Mouse (Mus musculus) midbrain, embryonic 16.5 days (tissue): Measurements from ENCODE around the gene Zfp598. TPM values are rescaled to one million over a fixed set of nuclear protein-coding genes. Genes with fewer than 3 reads are reported as not detected.

ENCODE experiments used
- ATAC-seq: fragments of 200-750 bp; cut with Nextera tagmentation; 2 replicates; pipeline ENCODE4 v1.8.0; 2017; ENCODE audit warnings: moderate TSS enrichment
- H3K27ac ChIP-seq: fragments of 300-500 bp; sonication (generic); 2 replicates; pipeline ENCODE4 v1.5.1; 2014; ENCODE audit warnings: mild to moderate bottlenecking, low read length, mixed read lengths
- H3K27me3 ChIP-seq: fragments of 300-500 bp; sonication (generic); 2 replicates; pipeline ENCODE4 v1.6.1; 2014; ENCODE audit warnings: low read depth, low read length, mixed read lengths; ENCODE audit not compliant: control insufficient read depth, insufficient read depth
- H3K36me3 ChIP-seq: fragments of 300-500 bp; sonication (generic); 2 replicates; pipeline ENCODE4 v1.6.1; 2014; ENCODE audit warnings: mild to moderate bottlenecking, low read length, moderate library complexity, mixed read lengths; ENCODE audit not compliant: control insufficient read depth, insufficient read depth
- H3K4me1 ChIP-seq: fragments of 300-500 bp; sonication (generic); 2 replicates; pipeline ENCODE4 v1.6.1; 2014; ENCODE audit warnings: mild to moderate bottlenecking, low read length, mixed read lengths; ENCODE audit not compliant: control insufficient read depth, insufficient read depth
- H3K4me2 ChIP-seq: fragments of 300-500 bp; sonication (generic); 2 replicates; pipeline ENCODE4 v1.6.1; 2014; ENCODE audit warnings: mild to moderate bottlenecking, low read length, mixed read lengths
- H3K4me3 ChIP-seq: fragments of 300-500 bp; sonication (generic); 2 replicates; pipeline ENCODE4 v1.5.1; 2014; ENCODE audit warnings: low read depth, mild to moderate bottlenecking, low read length, moderate library complexity, mixed read lengths
- H3K9ac ChIP-seq: fragments of 300-500 bp; sonication (generic); 2 replicates; pipeline ENCODE4 v1.6.1; 2014; ENCODE audit warnings: low read depth, low read length, mixed read lengths
- H3K9me3 ChIP-seq: fragments of 300-500 bp; sonication (generic); replicated peaks from 2 replicates; pipeline ENCODE4 v1.6.1; 2014; ENCODE audit warnings: mild to moderate bottlenecking, low read length, mixed read lengths; ENCODE audit not compliant: control insufficient read depth, poor library complexity, severe bottlenecking
- WGBS: fragments of 180-500 bp; shearing (Covaris S2); extraction: QIAGEN DNeasy Blood & Tissue Kit; methylation state at CpG from one replicate; pipeline ENCODE4 v1.1.7; 2014; 5-methylcytosine and 5-hydroxymethylcytosine counted together
- polyA plus RNA-seq: library from polyadenylated mRNA; unstranded; fragments of >200 nt; fragmentation: Nextera tagmentation; extraction: Ambion mirVana; gene quantifications from 2 replicates; pipeline ENCODE4 v1.2.1, GENCODE M21; 2015

Zfp598 gene
- polyA plus RNA-seq, 1 experiment from 2014 or later, result 19.7 TPM

- H3K36me3 ChIP-seq, result 0 out of 2 replicates have a peak, but pooled peaks cover 8% of the 10 kb centered on the region
- 93% methylated on average over 5 of the region's 5 CpGs for WGBS
- no peak overlapping the region for H3K4me3 ChIP-seq
- no peak overlapping the region for H3K27ac ChIP-seq
- H3K4me1 ChIP-seq, result peaks cover 9% of the 10 kb centered on the region
- ATAC-seq, result no peak
- H3K27me3 ChIP-seq, result no peaks in the 10 kb centered on the region
- no peak overlapping the region for H3K9ac ChIP-seq
- no peak overlapping the region for H3K4me2 ChIP-seq
- H3K9me3 ChIP-seq, result no peaks in the 10 kb centered on the region
Observed at GRCm38 (mm10) chr17:24635694-24636093, 33.8 kb upstream of the Zfp598 start.

GRCm38 (mm10) chr17:24636781-24637481, 32.6 kb upstream of the Zfp598 start:
- 0 out of 2 replicates have a peak, but pooled peaks cover 8% of the 10 kb centered on the region for H3K36me3 ChIP-seq
- H3K4me2 ChIP-seq, result no peak overlapping the region
- WGBS, result 61% methylated on average over 5 of the region's 5 CpGs
- H3K4me1 ChIP-seq, result peaks cover 3% of the 10 kb centered on the region
- no peaks in the 10 kb centered on the region for H3K27me3 ChIP-seq
- no peak overlapping the region for H3K4me3 ChIP-seq
- H3K9ac ChIP-seq, result no peak overlapping the region
- no peaks in the 10 kb centered on the region for H3K9me3 ChIP-seq
- ATAC-seq, result no peak
- H3K27ac ChIP-seq, result no peak overlapping the region

- no peak for ATAC-seq
- Histone ChIP-seq H3K9ac (no peak overlapping the region), H3K27ac (no peak overlapping the region), H3K4me1 (no peaks in the 10 kb centered on the region; the same call in 1 of the 2 replicates), H3K4me3 (no peak overlapping the region), H3K27me3 (no peaks in the 10 kb centered on the region), H3K4me2 (no peak overlapping the region), H3K9me3 (no peaks in the 10 kb centered on the region), H3K36me3 (0 out of 2 replicates have a peak, but pooled peaks cover 8% of the 10 kb centered on the region)
- WGBS, result 94% methylated on average over 4 of the region's 4 CpGs
Observed at GRCm38 (mm10) chr17:24638214-24638613, 31.3 kb upstream of the Zfp598 start.

- Histone ChIP-seq H3K4me1 (no peaks in the 10 kb centered on the region), H3K27me3 (no peaks in the 10 kb centered on the region), H3K27ac (no peak overlapping the region), H3K9me3 (no peaks in the 10 kb centered on the region), H3K4me3 (no peak overlapping the region), H3K9ac (no peak overlapping the region), H3K36me3 (0 out of 2 replicates have a peak, but pooled peaks cover 8% of the 10 kb centered on the region), H3K4me2 (no peak overlapping the region)
- WGBS, result 76% methylated on average over 9 of the region's 9 CpGs
- no peak for ATAC-seq
Observed at GRCm38 (mm10) chr17:24638840-24639239, 30.6 kb upstream of the Zfp598 start.

- Histone ChIP-seq H3K4me2 (no peak overlapping the region), H3K27me3 (no peaks in the 10 kb centered on the region), H3K9me3 (no peaks in the 10 kb centered on the region), H3K27ac (no peak overlapping the region), H3K4me3 (no peak overlapping the region), H3K36me3 (0 out of 2 replicates have a peak, but pooled peaks cover 8% of the 10 kb centered on the region), H3K4me1 (no peaks in the 10 kb centered on the region), H3K9ac (no peak overlapping the region)
- 85% methylated on average over 5 of the region's 5 CpGs for WGBS
- no peak for ATAC-seq
Observed at GRCm38 (mm10) chr17:24639571-24639988, 29.9 kb upstream of the Zfp598 start.

DNA sequence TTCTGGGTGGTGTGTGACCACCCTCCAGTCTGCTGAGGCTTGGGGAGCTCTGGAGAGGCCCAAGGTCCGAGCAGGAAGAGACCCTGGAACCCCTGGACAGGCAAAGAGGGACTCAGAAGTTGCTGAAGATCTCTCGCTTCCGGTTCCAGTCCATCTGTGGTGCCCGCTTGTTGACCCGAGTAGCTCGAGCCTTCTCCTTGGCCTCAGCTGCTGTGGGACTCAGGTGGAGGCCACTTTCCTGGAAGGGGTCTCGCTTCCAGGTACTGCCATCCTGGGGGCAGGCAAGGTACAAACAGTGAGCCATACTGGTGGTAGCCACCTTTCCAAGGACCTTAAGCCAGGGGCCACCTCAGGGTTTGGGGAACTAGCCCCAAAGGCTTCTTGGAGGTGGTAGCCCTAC, 29.4 kb upstream of the Zfp598 start:
- H3K9ac ChIP-seq, result no peak overlapping the region
- H3K4me1 ChIP-seq, result no peaks in the 10 kb centered on the region
- H3K9me3 ChIP-seq, result no peaks in the 10 kb centered on the region
- WGBS, result 87% methylated on average over 7 of the region's 7 CpGs
- no peak for ATAC-seq
- H3K36me3 ChIP-seq, result 0 out of 2 replicates have a peak, but pooled peaks cover 8% of the 10 kb centered on the region
- H3K4me2 ChIP-seq, result no peak overlapping the region
- H3K27ac ChIP-seq, result no peak overlapping the region
- no peaks in the 10 kb centered on the region for H3K27me3 ChIP-seq
- H3K4me3 ChIP-seq, result no peak overlapping the region

DNA sequence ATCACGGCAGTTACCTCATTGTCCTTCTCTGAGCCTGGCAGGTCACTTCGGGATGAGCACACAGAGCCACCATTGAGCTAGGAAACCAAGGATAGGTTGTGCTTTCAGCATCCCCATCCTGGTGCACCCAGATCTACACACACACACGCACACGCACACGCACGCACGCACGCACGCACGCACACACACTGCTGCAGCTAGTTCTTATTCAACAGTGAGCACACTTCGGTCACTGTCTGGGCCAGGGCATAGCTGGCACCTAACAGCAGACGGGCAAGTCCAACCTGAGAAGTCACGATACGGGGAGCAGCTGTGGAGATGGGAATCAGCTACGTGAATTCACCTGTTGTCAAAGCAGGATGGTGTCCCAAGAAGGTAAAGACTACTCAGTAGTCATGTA, 28.9 kb upstream of the Zfp598 start:
- Histone ChIP-seq H3K27ac (no peak overlapping the region), H3K9me3 (no peaks in the 10 kb centered on the region), H3K27me3 (no peaks in the 10 kb centered on the region), H3K4me1 (no peaks in the 10 kb centered on the region), H3K36me3 (0 out of 2 replicates have a peak, but pooled peaks cover 8% of the 10 kb centered on the region), H3K4me2 (no peak overlapping the region), H3K4me3 (no peak overlapping the region), H3K9ac (no peak overlapping the region)
- ATAC-seq, result no peak
- WGBS, result 94% methylated on average over 15 of the region's 15 CpGs

GRCm38 (mm10) chr17:24641944-24642343, 27.5 kb upstream of the Zfp598 start:
- Histone ChIP-seq H3K27ac (no peak overlapping the region), H3K4me3 (no peak overlapping the region), H3K4me1 (no peaks in the 10 kb centered on the region), H3K4me2 (no peak overlapping the region), H3K9me3 (no peaks in the 10 kb centered on the region), H3K9ac (no peak overlapping the region), H3K36me3 (0 out of 2 replicates have a peak, but pooled peaks cover 8% of the 10 kb centered on the region), H3K27me3 (no peaks in the 10 kb centered on the region)
- no peak for ATAC-seq
- 95% methylated on average over 14 of the region's 14 CpGs for WGBS

GRCm38 (mm10) chr17:24642791-24643343, 26.6 kb upstream of the Zfp598 start:
- H3K27ac ChIP-seq, result no peak overlapping the region

More at GRCm38 (mm10) chr17:24642791-24643343, 26.6 kb upstream of the Zfp598 start:
- Histone ChIP-seq H3K9me3 (no peaks in the 10 kb centered on the region), H3K27me3 (no peaks in the 10 kb centered on the region), H3K36me3 (0 out of 2 replicates have a peak, but pooled peaks cover 8% of the 10 kb centered on the region), H3K4me2 (no peak overlapping the region), H3K4me3 (no peak overlapping the region), H3K4me1 (no peaks in the 10 kb centered on the region), H3K9ac (no peak overlapping the region)
- ATAC-seq, result no peak
- whole genome bisulfite sequencing, result 77% methylated on average over 6 of the region's 6 CpGs
